Mouse (Mus musculus) kidney, postnatal 0 days (tissue): ENCODE results near the gene Polr3f. TPM values are rescaled to one million over a fixed set of nuclear protein-coding genes. Genes with fewer than 3 reads are reported as not detected.
A peak's percentile ranks its signal among the peaks of the same experiment; 100 is the strongest.

ENCODE experiments used
- ATAC-seq: fragments of 200-750 bp; cut with Nextera tagmentation; replicated peaks from 2 replicates; pipeline ENCODE4 v1.8.0; 2017; ENCODE audit warnings: low read depth, moderate number of reproducible peaks, moderate TSS enrichment, moderate library complexity; ENCODE audit not compliant: low FRiP score
- DNase-seq: peaks from one replicate; pipeline ENCODE4 v3.0.0-alpha.2; 2016; ENCODE audit warnings: low spot score
- H3K27ac ChIP-seq: fragments of 300-500 bp; sonication (generic); 2 replicates; pipeline ENCODE4 v1.5.1; 2014; ENCODE audit warnings: mild to moderate bottlenecking
- H3K27me3 ChIP-seq: fragments of 300-500 bp; sonication (generic); 2 replicates; pipeline ENCODE4 v1.6.1; 2014; ENCODE audit warnings: low read length, mixed read lengths; ENCODE audit not compliant: insufficient read depth
- H3K36me3 ChIP-seq: fragments of 300-500 bp; sonication (generic); 2 replicates; pipeline ENCODE4 v1.6.1; 2014; ENCODE audit warnings: low read length, mixed read lengths; ENCODE audit not compliant: insufficient read depth
- H3K4me1 ChIP-seq: fragments of 300-500 bp; sonication (generic); replicated peaks from 2 replicates; pipeline ENCODE4 v1.6.1; 2014; ENCODE audit warnings: antibody characterized with exemption, low read length, mixed read lengths; ENCODE audit not compliant: insufficient read depth
- H3K4me2 ChIP-seq: fragments of 300-500 bp; sonication (generic); 2 replicates; pipeline ENCODE4 v1.6.1; 2014; ENCODE audit warnings: mild to moderate bottlenecking, low read length, moderate library complexity, mixed read lengths
- H3K4me3 ChIP-seq: fragments of 300-500 bp; sonication (generic); replicated peaks from 2 replicates; pipeline ENCODE4 v1.5.1; 2014; ENCODE audit warnings: low read depth, low read length
- H3K9ac ChIP-seq: fragments of 300-500 bp; sonication (generic); 2 replicates; pipeline ENCODE4 v1.6.1; 2014; ENCODE audit warnings: low read depth, low read length
- H3K9me3 ChIP-seq: fragments of 300-500 bp; sonication (generic); replicated peaks from 2 replicates; pipeline ENCODE4 v1.6.1; 2016; ENCODE audit warnings: low read length, inconsistent platforms, mixed read lengths
- CTCF ChIP-seq: IDR thresholded peaks from 2 replicates; pipeline ENCODE4 v1.5.1; 2016; ENCODE audit warnings: antibody characterized with exemption, low read depth, mild to moderate bottlenecking, moderate library complexity
- WGBS: fragments of 180-500 bp; shearing (Covaris S2); extraction: QIAGEN DNeasy Blood & Tissue Kit; methylation state at CpG from one replicate; pipeline ENCODE4 v1.1.7; 2014; 5-methylcytosine and 5-hydroxymethylcytosine counted together
- polyA plus RNA-seq: library from polyadenylated mRNA; unstranded; fragments of >200 nt; fragmentation: Nextera tagmentation; extraction: Ambion mirVana; gene quantifications from 2 replicates; pipeline ENCODE4 v1.2.1, GENCODE M21; 2015

Gene Polr3f
- polyA plus RNA-seq, 1 experiment from 2014 or later = 18.9 TPM

DNA sequence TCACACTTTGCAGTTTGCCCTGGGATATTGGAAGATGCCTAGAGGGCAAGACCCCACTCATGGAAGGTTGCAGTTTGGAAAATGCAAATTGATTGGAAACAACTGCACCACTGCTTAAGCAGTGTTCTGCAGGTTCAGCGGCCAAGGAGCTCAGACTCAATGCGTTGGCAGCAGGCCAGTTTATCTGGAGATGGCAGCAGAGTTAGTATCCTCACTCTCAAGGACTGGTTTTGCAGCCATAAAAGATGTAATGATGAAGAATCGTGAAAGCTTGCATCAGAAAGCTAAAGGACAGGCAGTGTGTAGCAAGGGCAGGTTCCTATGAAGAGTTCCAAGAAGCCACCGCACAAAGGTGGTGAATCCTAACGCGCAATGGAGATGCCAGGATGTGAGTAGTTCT, 25.4 kb upstream of the Polr3f start:
- DNase-seq = no peak
- no peak for TF ChIP-seq CTCF
- WGBS = 85% methylated on average over 6 of the region's 6 CpGs

DNA sequence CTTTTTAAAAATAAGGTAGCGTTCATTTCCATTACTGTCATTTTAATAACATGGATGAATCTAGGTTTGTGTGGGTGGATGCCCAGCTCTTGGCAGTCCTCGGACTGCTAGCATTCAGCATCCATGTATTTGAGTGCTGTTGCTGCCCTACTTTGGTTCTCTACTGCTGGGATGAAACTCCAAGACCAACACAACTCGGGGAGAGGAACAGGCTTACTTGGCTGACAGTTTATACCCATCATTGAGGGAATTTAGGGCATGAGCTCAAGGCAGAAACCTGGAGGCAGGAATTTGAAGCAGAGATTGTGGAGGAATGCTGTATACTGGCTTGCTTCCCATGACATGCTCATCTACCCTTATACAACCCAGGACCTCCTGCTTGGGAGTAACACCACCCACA, 12.9 kb upstream of the Polr3f start:
- WGBS = 73% methylated on average over 3 of the region's 3 CpGs
- no peaks in the 10 kb centered on the region for H3K36me3 ChIP-seq
- no peak overlapping the region for H3K27ac ChIP-seq
- no peaks in the 10 kb centered on the region for H3K9me3 ChIP-seq
- DNase-seq = no peak
- H3K9ac ChIP-seq = no peak overlapping the region
- no peaks in the 10 kb centered on the region for H3K4me1 ChIP-seq
- H3K4me3 ChIP-seq = no peak overlapping the region
- no peak for TF ChIP-seq CTCF
- ATAC-seq = no peak
- no peak overlapping the region for H3K4me2 ChIP-seq
- H3K27me3 ChIP-seq = no peaks in the 10 kb centered on the region

More for the DNA sequence above, 25.4 kb upstream of the Polr3f start:
- no peak overlapping the region for H3K27ac ChIP-seq
- H3K27me3 ChIP-seq = no peaks in the 10 kb centered on the region
- H3K9me3 ChIP-seq = no peaks in the 10 kb centered on the region
- no peaks in the 10 kb centered on the region for H3K36me3 ChIP-seq
- no peak overlapping the region for H3K9ac ChIP-seq
- ATAC-seq = no peak
- H3K4me3 ChIP-seq = no peak overlapping the region
- no peaks in the 10 kb centered on the region for H3K4me1 ChIP-seq
- no peak overlapping the region for H3K4me2 ChIP-seq

DNA sequence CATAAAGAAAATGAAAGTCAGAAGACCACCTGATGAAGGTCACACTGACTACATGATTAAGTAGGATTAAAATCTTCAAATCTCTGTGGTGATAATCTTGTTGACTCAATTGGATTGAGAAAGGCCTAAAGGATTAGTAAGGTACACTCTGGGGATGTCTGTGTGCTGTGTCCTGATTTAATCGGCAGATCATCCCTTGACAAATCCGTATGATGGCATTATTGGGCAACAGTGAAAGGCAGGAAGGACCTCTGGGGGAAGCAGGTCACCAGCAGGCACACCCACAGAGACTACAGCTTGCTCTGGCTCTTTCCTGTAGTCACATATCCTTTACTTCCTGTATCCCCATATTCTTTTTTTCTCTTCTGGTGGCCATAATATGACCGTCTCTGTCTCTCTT, 7.7 kb upstream of the Polr3f start:
- DNase-seq = no peak
- Histone ChIP-seq H3K27ac (no peak overlapping the region), H3K4me2 (no peak overlapping the region), H3K27me3 (no peaks in the 10 kb centered on the region), H3K4me1 (no peaks in the 10 kb centered on the region), H3K4me3 (no peak overlapping the region), H3K36me3 (no peaks in the 10 kb centered on the region), H3K9me3 (no peaks in the 10 kb centered on the region), H3K9ac (no peak overlapping the region)
- no peak for ATAC-seq
- 78% methylated on average over 3 of the region's 3 CpGs for WGBS
- TF ChIP-seq CTCF = no peak

DNA sequence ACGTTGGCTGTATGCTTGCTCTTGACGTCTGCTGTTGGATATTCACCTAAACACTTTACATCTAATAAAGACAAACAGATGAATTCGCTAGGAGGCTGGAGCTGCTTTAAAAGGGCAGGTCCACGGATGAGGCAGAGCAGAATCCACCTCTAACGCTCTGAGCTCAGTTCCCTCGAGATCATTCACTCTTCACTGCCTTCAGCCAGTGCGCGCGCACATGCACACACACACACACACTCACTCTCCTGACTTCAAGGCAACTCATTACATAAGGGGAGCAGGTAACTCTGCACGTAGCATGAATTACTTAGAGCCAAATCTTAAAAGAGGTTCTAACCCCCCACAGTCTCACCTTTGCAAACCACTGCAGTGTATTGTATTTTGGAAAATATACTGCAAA, 1.7 kb upstream of the Polr3f start:
- DNase-seq (no peak), ATAC-seq (no peak)
- H3K4me2 ChIP-seq = no peak overlapping the region
- no peaks in the 10 kb centered on the region for H3K36me3 ChIP-seq
- H3K27me3 ChIP-seq = no peaks in the 10 kb centered on the region
- no peak for TF ChIP-seq CTCF
- 55% methylated on average over 10 of the region's 10 CpGs for WGBS
- no peak overlapping the region for H3K4me3 ChIP-seq
- no peak overlapping the region for H3K27ac ChIP-seq
- no peaks in the 10 kb centered on the region for H3K9me3 ChIP-seq
- no peak overlapping the region for H3K9ac ChIP-seq
- no peaks in the 10 kb centered on the region for H3K4me1 ChIP-seq

DNA sequence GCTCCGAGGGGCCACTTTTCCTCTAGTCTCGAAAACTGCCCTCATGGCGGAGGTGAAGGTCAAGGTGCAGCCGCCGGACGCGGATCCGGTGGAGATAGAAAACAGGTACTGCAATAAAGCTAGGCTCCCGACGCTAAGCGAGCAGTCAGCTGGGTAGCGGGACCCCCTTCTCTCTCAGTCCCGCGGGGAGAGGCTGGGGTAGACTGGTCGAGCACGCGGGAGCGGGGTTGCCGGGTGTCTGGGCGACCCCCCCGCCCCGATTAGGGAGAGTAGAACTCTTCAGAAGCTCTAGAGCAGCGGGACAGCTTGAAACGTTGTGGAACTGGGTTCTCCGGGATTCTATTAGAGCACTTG, 280 bp downstream of the Polr3f start:
- no peak for TF ChIP-seq CTCF
- H3K9me3 ChIP-seq = no peaks in the 10 kb centered on the region
- H3K4me3 ChIP-seq = peak overlapping the region; percentile 79
- H3K27me3 ChIP-seq = no peaks in the 10 kb centered on the region
- H3K4me1 ChIP-seq = no peaks in the 10 kb centered on the region
- H3K27ac ChIP-seq = peak overlapping the region; percentile 86
- ATAC-seq (peak; percentile 40; the same call in 1 of the 2 replicates), DNase-seq (no peak)
- 0 out of 2 replicates have a peak, but pooled peaks cover 6% of the 10 kb centered on the region for H3K36me3 ChIP-seq
- under 1% methylated on average over 25 of the region's 25 CpGs for WGBS
- peak overlapping the region; percentile 81 for H3K4me2 ChIP-seq
- peak overlapping the region; percentile 89 for H3K9ac ChIP-seq

DNA sequence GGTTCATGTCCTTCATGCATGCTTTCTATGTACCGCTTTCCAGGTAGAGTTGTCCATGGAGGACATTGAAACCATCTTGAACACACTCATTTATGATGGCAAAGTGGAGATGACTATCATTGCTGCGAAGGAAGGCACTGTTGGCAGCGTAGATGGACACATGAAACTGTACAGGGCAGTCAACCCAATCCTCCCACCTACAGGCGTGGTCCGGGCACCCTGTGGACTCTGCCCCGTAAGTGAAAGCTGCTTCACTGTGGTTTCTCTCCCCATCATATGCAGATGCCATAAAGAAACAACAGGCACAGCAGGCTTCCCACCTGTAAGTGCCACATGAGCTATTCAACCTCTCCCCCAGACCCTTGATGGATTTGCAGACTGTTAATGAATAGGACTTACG, 9.6 kb downstream of the Polr3f start:
- WGBS = 68% methylated on average over 7 of the region's 7 CpGs
- no peaks in the 10 kb centered on the region for H3K9me3 ChIP-seq
- H3K4me2 ChIP-seq = no peak overlapping the region
- no peaks in the 10 kb centered on the region for H3K4me1 ChIP-seq
- DNase-seq (peak; percentile 9), ATAC-seq (0 out of 2 replicates have a peak, but pooled peaks have one; percentile 57)
- peaks cover 67% of the 10 kb centered on the region for H3K36me3 ChIP-seq
- H3K27ac ChIP-seq = no peak overlapping the region
- no peak for TF ChIP-seq CTCF
- H3K27me3 ChIP-seq = no peaks in the 10 kb centered on the region
- no peak overlapping the region for H3K9ac ChIP-seq
- no peak overlapping the region for H3K4me3 ChIP-seq

DNA sequence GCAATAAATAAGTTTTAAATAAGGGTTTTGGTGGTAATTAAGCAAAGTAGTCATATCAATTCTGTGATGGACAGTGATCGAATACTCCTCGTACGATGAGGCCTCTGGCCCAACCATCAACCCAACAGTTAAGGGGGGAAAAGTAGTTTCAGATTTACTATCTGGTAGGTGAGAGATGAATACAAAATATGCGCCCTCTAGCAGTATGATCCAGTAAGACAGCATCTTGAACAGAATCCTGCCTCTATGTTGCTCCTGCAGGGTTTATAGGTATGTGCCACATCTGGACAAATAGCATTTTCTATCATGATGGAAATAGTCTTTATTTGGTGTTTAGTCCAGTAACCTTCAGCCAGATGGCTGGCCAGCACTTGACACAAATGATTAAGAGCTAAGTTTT, 13.7 kb downstream of the Polr3f start:
- H3K27ac ChIP-seq = no peak overlapping the region
- ATAC-seq = no peak
- no peaks in the 10 kb centered on the region for H3K9me3 ChIP-seq
- no peak overlapping the region for H3K4me3 ChIP-seq
- peak; percentile 14; the same call in 1 of the 2 replicates for TF ChIP-seq CTCF
- 0 out of 2 replicates have a peak, but pooled peaks cover 5% of the 10 kb centered on the region for H3K4me1 ChIP-seq
- H3K9ac ChIP-seq = no peak overlapping the region
- DNase-seq = peak; percentile 9
- peaks cover 50% of the 10 kb centered on the region for H3K36me3 ChIP-seq
- 92% methylated on average over 4 of the region's 4 CpGs for WGBS
- no peaks in the 10 kb centered on the region for H3K27me3 ChIP-seq
- no peak overlapping the region for H3K4me2 ChIP-seq
